ENCODE assay signal across 18 mouse cellular contexts in genomic region chr10:96535461-96535860, GRCm38 (mm10).
A peak's percentile ranks its signal among the peaks of the same experiment; 100 is the strongest.
DNase-seq lines count a peak whose midpoint lies in the region; ATAC-seq lines count a peak whose summit lies in the region.
"Had no signal": no experiment of that assay in that cellular context is flagged by ENCODE, and none has a peak within 500 bp of the region (broad histone marks: within the 10 kb centered on the region; RNA-seq: fewer than 3 reads in every experiment).

No protein-coding gene starts in this region.

- no peak for ATAC-seq in embryonic facial prominence, embryonic 14.5 days (ENCODE audit: low read depth)
- no peak for ATAC-seq in midbrain, embryonic 14.5 days (ENCODE audit: low FRiP score, low TSS enrichment)
- ATAC-seq: forebrain, embryonic 14.5 days; hindbrain, embryonic 16.5 days had no signal

- H3K9me3 ChIP-seq in embryonic facial prominence, embryonic 14.5 days (ENCODE audit: control insufficient read depth, low read length) = no peaks in the 10 kb centered on the region
- no peaks in the 10 kb centered on the region for H3K9me3 ChIP-seq in embryonic facial prominence, embryonic 10.5 days
- H3K9me3 ChIP-seq in midbrain, embryonic 14.5 days (ENCODE audit: control insufficient read depth, low read length) = no peaks in the 10 kb centered on the region
- H3K9me3 ChIP-seq: heart, embryonic 12.5 days; hindbrain, embryonic 10.5 days; midbrain, embryonic 10.5 days had no signal

- no peak overlapping the region for H3K9ac ChIP-seq in embryonic facial prominence, embryonic 14.5 days (ENCODE audit: low read depth, low read length)
- no peak overlapping the region for H3K9ac ChIP-seq in midbrain, embryonic 14.5 days (replicated peaks; ENCODE audit: low read length)
- H3K9ac ChIP-seq: heart, embryonic 12.5 days had no signal

- no peaks in the 10 kb centered on the region for H3K27me3 ChIP-seq in embryonic facial prominence, embryonic 14.5 days (replicated peaks; ENCODE audit: control insufficient read depth, insufficient read depth, low read length)
- no peaks in the 10 kb centered on the region for H3K27me3 ChIP-seq in embryonic facial prominence, embryonic 10.5 days (replicated peaks; ENCODE audit: low read depth, poor library complexity, severe bottlenecking)
- H3K27me3 ChIP-seq in midbrain, embryonic 14.5 days (ENCODE audit: control insufficient read depth, insufficient read depth, low read length) = no peaks in the 10 kb centered on the region
- H3K27me3 ChIP-seq: heart, embryonic 12.5 days had no signal

- H3K27ac ChIP-seq in embryonic facial prominence, embryonic 14.5 days (replicated peaks; ENCODE audit: low read depth, low read length) = no peak overlapping the region
- no peak overlapping the region for H3K27ac ChIP-seq in embryonic facial prominence, embryonic 10.5 days (replicated peaks)
- H3K27ac ChIP-seq in midbrain, embryonic 14.5 days (replicated peaks; ENCODE audit: low read depth, low read length) = no peak overlapping the region
- H3K27ac ChIP-seq: hindbrain, embryonic 10.5 days; layer of hippocampus, adult 2 months; midbrain, embryonic 10.5 days had no signal

- no peaks in the 10 kb centered on the region for H3K4me1 ChIP-seq in embryonic facial prominence, embryonic 14.5 days (ENCODE audit: control insufficient read depth, insufficient read depth, low read length)
- no peaks in the 10 kb centered on the region for H3K4me1 ChIP-seq in embryonic facial prominence, embryonic 10.5 days
- H3K4me1 ChIP-seq in midbrain, embryonic 14.5 days (ENCODE audit: control insufficient read depth, insufficient read depth, low read length) = no peaks in the 10 kb centered on the region
- H3K4me1 ChIP-seq: heart, embryonic 12.5 days; hindbrain, embryonic 10.5 days; midbrain, embryonic 10.5 days had no signal

- no peak overlapping the region for H3K4me3 ChIP-seq in embryonic facial prominence, embryonic 14.5 days (ENCODE audit: low read depth, low read length)
- H3K4me3 ChIP-seq in embryonic facial prominence, embryonic 10.5 days = no peak overlapping the region
- H3K4me3 ChIP-seq in midbrain, embryonic 14.5 days (replicated peaks; ENCODE audit: low read depth, low read length) = no peak overlapping the region
- H3K4me3 ChIP-seq: heart, embryonic 12.5 days; hindbrain, embryonic 10.5 days; layer of hippocampus, adult 2 months; midbrain, embryonic 10.5 days had no signal

- no peak overlapping the region for H3K4me2 ChIP-seq in embryonic facial prominence, embryonic 14.5 days (ENCODE audit: low read depth, low read length)
- H3K4me2 ChIP-seq in midbrain, embryonic 14.5 days (ENCODE audit: low read length) = no peak overlapping the region
- H3K4me2 ChIP-seq: heart, embryonic 12.5 days had no signal

- no peaks in the 10 kb centered on the region for H3K36me3 ChIP-seq in embryonic facial prominence, embryonic 14.5 days (ENCODE audit: control insufficient read depth, insufficient read depth, low read length)
- no peaks in the 10 kb centered on the region for H3K36me3 ChIP-seq in embryonic facial prominence, embryonic 10.5 days (replicated peaks)
- no peaks in the 10 kb centered on the region for H3K36me3 ChIP-seq in midbrain, embryonic 14.5 days (ENCODE audit: control insufficient read depth, insufficient read depth, low read length)
- H3K36me3 ChIP-seq: heart, embryonic 12.5 days; hindbrain, embryonic 10.5 days; midbrain, embryonic 10.5 days had no signal

- 51% methylated on average over 9 of the region's 9 CpGs for WGBS in embryonic facial prominence, embryonic 14.5 days
- WGBS in embryonic facial prominence, embryonic 10.5 days = 63% methylated on average over 9 of the region's 9 CpGs
- WGBS in midbrain, embryonic 14.5 days = 60% methylated on average over 9 of the region's 9 CpGs

- DNase-seq in embryonic facial prominence, embryonic 14.5 days (ENCODE audit: low spot score) = peak; percentile 30
- DNase-seq in embryonic facial prominence, embryonic 10.5 days (ENCODE audit: low spot score) = no peak
- peak; percentile 44 for DNase-seq in retina, postnatal 1 day
- DNase-seq in retina, embryonic 14.5 days (ENCODE audit: low spot score) = no peak
- peak; percentile 46 for DNase-seq in gonadal fat pad, adult 2 months (ENCODE audit: low read depth)
- no peak for DNase-seq in midbrain, embryonic 14.5 days
- no peak for DNase-seq in embryo, embryonic 10.5 days (ENCODE audit: low spot score)
- DNase-seq: adrenal gland, postnatal 25 days; cerebellum, adult 9-11 months; heart, postnatal 10 days; kidney, postnatal 25 days; thymus, postnatal 25 days had no signal

Comparison
In these comparisons a context has a peak if more than half of its experiments do, and no peak if none do; other contexts are left out.
1. DNase-seq: peak in embryonic facial prominence, embryonic 14.5 days (single experiment), retina, postnatal 1 day (single experiment) and gonadal fat pad, adult 2 months (single experiment); none in embryonic facial prominence, embryonic 10.5 days (single experiment), retina, embryonic 14.5 days (single experiment), midbrain, embryonic 14.5 days (single experiment) and embryo, embryonic 10.5 days (single experiment).